Mouse (Mus musculus): ENCODE measurements around the gene Dhcr7.

Gene Dhcr7

DNA sequence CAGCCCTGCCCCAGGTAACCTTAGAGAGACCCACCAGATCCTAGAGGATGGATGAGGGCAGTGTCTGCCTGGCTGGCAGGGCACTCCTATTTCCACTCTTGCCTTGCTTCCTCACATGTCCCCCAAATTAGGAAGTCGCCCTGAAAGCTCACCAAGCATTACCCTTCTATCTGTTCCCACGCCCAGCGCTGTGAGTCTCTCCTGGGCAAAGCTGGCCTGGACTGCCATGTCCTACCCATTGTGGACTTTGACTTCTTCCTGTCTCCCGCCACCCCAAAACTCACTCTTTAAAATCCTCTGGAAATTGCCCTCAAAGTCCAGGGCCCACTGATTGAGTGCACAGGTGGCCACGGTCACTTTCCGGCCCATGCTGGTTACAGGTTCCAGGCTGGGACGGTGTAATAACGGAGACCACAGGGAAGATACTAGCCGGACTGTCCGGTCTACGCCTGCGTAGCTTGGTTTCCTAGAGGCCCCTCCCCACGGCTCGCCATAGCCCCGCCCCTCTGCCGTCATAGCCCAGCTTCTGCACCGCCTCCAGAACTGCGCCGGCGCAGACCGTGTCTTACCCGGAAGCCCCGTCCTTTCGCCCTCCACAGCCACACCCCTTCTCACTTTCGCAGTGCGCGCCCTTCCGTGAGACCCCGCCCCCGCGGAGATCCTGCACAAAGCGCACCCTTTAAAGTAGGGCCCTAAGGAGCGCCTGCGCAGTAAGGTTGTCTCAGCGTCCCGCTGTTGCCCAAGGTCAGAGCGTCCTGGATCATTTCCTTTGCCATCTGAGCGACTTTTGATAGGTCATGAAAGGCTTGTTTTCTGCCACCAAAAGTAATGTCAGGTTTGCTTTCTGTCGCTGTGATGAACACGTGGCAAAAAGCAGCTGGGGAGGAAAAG lies at the start of gene Dhcr7, which contains the start of gene Nadsyn1:
Gene Dhcr7 (plus strand): TSS at position 771 of the 891 bp plus-strand sequence.
Gene Nadsyn1 (minus strand): TSS at position 475 of the 891 bp plus-strand sequence.
- peak; percentile 98 for DNase-seq (ENCODE audit: low read depth, low spot score)

- no peak for DNase-seq (ENCODE audit: low read depth, low spot score)
Observed at GRCm38 (mm10) chr7:143776137-143776536, 46.8 kb upstream of the Dhcr7 start.

DNA sequence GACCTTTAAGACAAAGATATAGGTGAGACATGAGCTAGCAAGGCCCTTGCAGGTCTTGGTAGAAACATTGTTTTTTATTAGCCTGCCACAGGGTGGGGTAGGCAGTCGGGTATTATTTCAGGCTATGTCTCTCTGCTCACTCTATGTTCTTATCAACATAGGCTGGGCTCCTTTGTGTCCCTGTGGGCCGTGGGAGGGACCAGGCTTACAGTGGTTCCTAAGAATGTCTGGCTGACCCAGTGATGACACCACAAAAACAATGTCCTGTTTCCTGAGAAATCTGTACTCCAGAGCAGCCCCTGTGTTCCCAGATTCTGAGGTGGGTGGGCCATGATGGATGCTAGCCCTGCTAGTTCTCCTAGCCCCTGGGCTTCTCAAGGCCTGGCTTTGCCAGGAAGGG lies 45.6 kb upstream of the Dhcr7 start:
- no peak for DNase-seq (ENCODE audit: low read depth, low spot score)

DNA sequence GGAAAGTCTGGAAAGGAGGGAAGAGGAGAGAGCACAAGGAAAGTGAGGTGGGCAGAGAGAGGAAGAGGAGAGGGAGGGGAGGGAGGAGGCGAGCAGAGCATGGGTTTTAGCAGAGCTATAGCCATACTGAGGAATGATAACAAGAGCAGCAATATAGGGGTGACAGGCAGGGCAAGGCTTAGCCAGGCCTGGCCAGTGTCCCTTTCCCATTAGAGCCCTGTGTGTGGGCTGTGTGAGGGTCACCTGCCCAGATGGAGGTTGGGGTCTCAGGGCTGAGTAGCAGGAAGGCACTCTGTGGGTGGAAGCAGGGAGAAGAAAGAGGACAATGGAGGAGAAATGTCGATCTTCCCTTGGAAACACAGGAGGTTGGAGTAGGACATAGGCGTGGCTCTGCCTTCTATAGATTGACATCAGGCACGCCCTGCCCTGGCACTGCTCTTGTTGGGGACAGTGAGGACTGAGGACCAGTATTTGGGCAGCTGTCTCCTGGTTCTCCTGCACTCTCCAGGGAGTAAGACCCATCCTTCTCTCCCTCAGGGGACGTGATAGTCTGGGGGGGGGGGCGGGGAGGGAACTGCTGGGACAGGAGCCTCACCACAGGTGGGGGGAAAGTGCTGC lies 39.5 kb upstream of the Dhcr7 start:
- DNase-seq (ENCODE audit: low read depth, low spot score): no peak

DNA sequence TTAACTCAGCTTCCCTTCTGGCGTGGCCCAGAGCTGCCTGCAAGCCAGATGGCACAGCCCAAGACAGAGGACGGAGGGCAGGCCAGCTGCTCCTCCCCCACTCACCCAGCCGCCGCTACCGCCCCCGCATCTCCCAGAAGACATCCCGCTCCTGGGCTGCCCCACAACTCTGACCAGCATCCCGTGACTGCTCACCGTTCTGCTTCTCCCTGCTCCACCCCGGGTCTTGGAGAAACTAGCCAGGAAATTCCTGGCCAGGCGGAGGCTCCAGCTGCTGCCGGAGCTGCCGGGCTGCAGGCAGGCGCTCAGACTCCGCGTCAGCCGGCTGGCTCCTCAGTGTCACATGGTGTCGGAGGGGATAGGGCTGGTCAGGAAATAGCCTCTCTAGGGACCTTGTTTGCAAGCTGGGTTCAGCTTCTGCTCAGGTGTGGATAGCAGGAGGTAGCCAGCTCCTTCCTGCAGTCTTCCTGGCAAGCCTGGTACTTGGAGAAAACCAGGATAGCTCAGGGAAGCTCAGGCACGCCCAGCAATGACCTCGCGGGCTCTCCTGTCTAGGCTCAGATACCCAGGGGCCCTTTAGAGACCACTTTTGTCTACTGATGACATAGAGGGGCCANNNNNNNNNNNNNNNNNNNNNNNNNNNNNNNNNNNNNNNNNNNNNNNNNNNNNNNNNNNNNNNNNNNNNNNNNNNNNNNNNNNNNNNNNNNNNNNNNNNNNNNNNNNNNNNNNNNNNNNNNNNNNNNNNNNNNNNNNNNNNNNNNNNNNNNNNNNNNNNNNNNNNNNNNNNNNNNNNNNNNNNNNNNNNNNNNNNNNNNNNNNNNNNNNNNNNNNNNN lies 38.7 kb upstream of the Dhcr7 start, which contains the start of gene Mrgpre:
Gene Mrgpre (minus strand): TSS at position 505 of the 834 bp plus-strand sequence.
- peak; percentile 57 for DNase-seq (ENCODE audit: low read depth, low spot score)

GRCm38 (mm10) chr7:143792336-143792985 lies 30.5 kb upstream of the Dhcr7 start:
- DNase-seq (ENCODE audit: low read depth, low spot score): no peak

- DNase-seq (ENCODE audit: low read depth, low spot score): peak; percentile 47
Observed at GRCm38 (mm10) chr7:143793121-143793520, 29.8 kb upstream of the Dhcr7 start.

- DNase-seq (ENCODE audit: low read depth, low spot score): no peak
Observed at GRCm38 (mm10) chr7:143798783-143799182, 24.2 kb upstream of the Dhcr7 start.

- DNase-seq (ENCODE audit: low read depth, low spot score): no peak
Observed at GRCm38 (mm10) chr7:143800770-143801169, 22.2 kb upstream of the Dhcr7 start.

GRCm38 (mm10) chr7:143801195-143802065 lies 21.5 kb upstream of the Dhcr7 start:
- DNase-seq (ENCODE audit: low read depth, low spot score): no peak

- DNase-seq (ENCODE audit: low read depth, low spot score): no peak
Observed at GRCm38 (mm10) chr7:143805199-143805624, 17.7 kb upstream of the Dhcr7 start.

DNA sequence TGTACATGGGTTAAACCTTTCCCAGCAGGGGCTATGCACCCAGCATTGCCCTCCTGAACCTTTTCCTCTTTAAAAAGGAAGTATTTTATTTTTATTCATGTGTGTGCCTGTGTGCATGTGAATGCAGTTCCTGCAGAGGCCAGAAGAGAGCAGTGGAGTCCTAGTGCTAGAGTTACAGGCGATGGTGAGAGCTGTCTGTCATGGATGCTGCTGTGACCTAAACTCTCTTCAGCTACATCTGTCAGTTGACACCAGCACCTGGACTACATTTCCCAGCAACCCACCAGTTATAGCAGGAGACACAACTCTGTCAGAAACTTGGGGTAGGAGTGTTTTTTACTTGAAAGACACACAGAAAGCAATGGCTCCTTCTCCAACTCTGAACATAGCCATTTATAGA lies 14.0 kb upstream of the Dhcr7 start:
- peak; percentile 18 for DNase-seq (ENCODE audit: low read depth, low spot score)

GRCm38 (mm10) chr7:143819201-143819600 lies 3.7 kb upstream of the Dhcr7 start:
- no peak for DNase-seq (ENCODE audit: low read depth, low spot score)

GRCm38 (mm10) chr7:143821241-143821640 lies 1.7 kb upstream of the Dhcr7 start:
- DNase-seq (ENCODE audit: low read depth, low spot score): no peak

GRCm38 (mm10) chr7:143823266-143823605 lies 291 bp downstream of the Dhcr7 start:
- no peak for DNase-seq (ENCODE audit: low read depth, low spot score)

DNA sequence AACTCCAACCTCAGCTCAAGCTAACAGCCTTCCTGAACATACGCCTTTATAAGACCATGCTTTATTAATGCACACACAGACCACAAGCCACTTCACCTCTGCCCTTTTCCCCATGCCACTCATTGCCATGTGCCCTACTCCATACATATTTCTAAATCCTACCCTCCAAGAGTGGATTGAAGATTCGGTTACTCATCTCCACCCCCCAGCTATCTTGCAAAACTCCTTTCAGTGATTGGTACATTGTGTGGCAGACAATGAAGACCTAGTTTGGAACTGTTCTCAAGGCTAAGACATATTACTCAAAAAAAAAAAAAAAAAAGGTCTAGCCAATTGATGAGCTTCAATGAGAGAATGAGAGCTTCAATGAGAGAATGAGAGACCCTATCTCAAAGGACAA lies 4.0 kb downstream of the Dhcr7 start:
- no peak for DNase-seq (ENCODE audit: low read depth, low spot score)

DNA sequence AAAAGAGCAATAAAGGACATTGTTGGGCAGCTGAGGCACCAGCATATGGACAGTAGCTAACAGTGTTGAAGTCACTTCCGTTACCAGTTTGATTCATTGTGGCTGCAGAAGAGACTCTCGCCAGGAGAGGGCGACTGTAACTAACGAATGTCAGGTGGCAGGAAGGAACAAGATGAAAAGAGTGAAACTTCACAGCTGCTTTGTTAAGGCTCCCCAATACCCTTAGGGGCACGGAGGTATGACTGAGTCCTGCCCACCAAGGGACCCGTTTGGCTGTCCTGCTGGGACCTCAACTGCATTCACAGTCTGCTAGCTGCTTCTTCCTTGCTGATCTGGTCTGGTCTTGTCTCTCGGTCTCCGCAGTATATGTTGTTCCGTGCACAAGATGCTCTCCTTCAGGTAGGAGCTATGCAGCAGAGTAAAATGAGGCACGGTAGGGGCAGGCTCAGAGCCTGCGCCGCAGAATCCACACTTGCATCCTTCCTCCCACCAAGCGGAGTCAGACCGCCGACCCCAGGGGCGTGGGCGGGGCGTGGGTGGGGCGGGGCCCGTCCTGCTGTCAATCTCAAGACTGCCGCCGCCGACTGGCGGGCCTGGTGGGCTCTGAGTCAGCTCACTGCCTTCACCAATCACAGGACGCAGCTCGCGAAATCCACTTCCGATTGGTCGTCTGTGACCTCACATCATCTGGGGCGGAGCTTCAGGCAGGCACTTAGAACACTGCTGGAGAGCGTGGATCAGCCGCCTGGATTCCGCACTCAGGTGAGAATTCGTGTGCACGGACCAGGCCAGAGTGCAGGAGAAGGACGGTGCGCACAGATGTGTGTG lies 6.8 kb downstream of the Dhcr7 start:
- DNase-seq (ENCODE audit: low read depth, low spot score): peak; percentile 98

DNA sequence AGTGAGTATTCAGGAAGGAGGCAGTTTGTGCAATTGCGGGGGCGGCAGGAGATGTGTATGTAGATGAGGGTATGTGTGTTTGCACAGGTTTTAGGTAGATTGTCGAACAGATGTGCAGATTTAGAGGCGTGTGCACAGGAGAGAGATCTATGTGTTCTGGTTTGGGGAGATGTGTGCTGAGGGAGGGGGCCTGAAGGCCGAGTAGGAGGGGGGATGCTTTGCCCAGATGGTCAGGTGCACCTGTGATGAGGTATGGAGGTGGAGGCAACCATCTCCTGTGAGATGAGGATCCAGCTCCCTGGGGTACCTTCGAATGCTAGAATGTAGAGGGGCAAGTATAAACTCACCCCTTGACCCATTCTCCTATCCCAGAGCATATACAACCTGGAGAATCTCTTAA lies 7.5 kb downstream of the Dhcr7 start:
- no peak for DNase-seq (ENCODE audit: low read depth, low spot score)

DNA sequence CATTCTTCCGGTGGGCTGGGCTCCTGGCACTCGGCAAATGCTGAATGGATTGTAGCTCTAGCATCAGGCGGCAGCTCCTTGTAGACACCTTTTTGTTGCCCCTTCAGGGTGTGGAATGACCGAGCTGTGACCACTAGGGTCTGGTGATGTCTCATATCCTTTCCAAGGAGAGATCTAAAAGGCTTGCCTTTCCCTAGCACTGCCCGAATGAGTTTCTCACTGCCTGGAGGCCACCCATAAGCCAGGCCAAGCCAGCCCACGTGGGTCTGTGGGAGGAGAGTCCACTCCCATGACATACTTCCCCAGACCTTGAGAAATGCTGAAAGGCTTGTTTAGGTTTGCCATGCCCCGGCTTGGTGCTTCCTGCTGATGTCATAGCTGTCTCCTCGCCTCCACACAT lies 9.3 kb downstream of the Dhcr7 start:
- no peak for DNase-seq (ENCODE audit: low read depth, low spot score)

DNA sequence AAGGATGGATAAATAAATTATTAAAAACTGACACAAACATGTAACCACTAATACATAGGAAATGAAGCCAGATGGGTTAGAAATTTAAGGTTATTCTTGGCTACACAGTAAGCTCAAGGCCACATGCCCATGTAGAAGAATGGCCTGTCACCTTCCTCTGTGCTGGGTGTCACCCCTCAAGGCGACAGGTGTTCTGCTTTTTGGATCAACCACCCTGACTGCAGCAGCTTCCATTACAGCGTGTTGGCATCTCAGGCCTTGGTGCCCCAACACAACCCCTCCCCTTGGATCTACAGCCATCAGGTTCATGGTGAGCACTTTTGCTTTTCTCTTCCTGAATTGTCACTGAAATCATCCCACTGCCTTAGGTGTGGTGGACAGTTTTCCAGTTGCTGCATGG lies 9.7 kb downstream of the Dhcr7 start:
- no peak for DNase-seq (ENCODE audit: low read depth, low spot score)
